Mouse (Mus musculus) CD8-positive naive resting alpha-beta T cell, adult 2 months (primary cell): ENCODE measurements around the gene Usp9x.

Source experiments
- DNase-seq, 2 experiments: peaks; one replicate each; pipeline ENCODE4 v3.0.0; 2022; ENCODE audit warnings: low read depth in 2 of 2, low spot score in 2 of 2

The Usp9x gene

GRCm38 (mm10) chrX:13072461-13072982, 1.2 kb downstream of the Usp9x start:
- peak; percentile 32 to 58 for DNase-seq

- no peak for DNase-seq
Observed at GRCm38 (mm10) chrX:13085621-13086020, 14.3 kb downstream of the Usp9x start.

- DNase-seq = no peak
Observed at GRCm38 (mm10) chrX:13096985-13097384, 25.7 kb downstream of the Usp9x start.

GRCm38 (mm10) chrX:13206514-13206913, 135.2 kb downstream of the Usp9x start:
- DNase-seq = no peak

GRCm38 (mm10) chrX:13207512-13208341, 136.4 kb downstream of the Usp9x start:
- peak; percentile 76 to 81 for DNase-seq

DNA sequence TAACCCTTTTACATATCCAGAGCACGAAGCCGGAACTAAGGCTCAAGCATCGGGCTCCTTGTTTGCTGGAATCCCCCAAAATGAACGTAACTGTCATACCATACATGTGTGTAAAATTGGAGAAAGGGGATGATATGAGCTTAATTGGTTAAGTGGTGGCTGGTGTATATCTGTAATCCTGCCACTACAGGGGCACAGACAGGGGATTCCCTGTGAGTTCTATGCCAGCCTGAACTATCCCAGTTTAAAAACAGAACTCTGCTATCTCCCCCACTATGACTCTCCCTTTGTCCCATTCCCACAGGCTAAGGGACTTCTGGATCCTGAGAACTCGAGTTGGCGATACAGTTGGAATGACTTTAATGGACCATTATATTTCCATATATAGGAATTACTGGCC, 137.1 kb downstream of the Usp9x start:
- DNase-seq = no peak

GRCm38 (mm10) chrX:13214275-13214674, 143.0 kb downstream of the Usp9x start:
- peak in 1 of 2 experiments; percentile 49 for DNase-seq
